Mouse (Mus musculus) stomach, embryonic 16.5 days (tissue): ENCODE data around the gene Slc44a1. TPM values are rescaled to one million over a fixed set of nuclear protein-coding genes. Genes with fewer than 3 reads are reported as not detected.

Source experiments
- ATAC-seq: fragments of 200-750 bp; cut with Nextera tagmentation; 2 replicates; pipeline ENCODE4 v1.8.0; 2017; ENCODE audit warnings: moderate number of reproducible peaks, moderate TSS enrichment; ENCODE audit not compliant: insufficient read depth, low FRiP score
- H3K27ac ChIP-seq: fragments of 300-500 bp; sonication (generic); 2 replicates; pipeline ENCODE4 v1.5.1; 2014; ENCODE audit warnings: low read length
- H3K27me3 ChIP-seq: fragments of 300-500 bp; sonication (generic); 2 replicates; pipeline ENCODE4 v1.6.1; 2014; ENCODE audit warnings: low read length, control low read depth, mixed read lengths; ENCODE audit not compliant: control insufficient read depth, insufficient read depth
- H3K36me3 ChIP-seq: fragments of 300-500 bp; sonication (generic); 2 replicates; pipeline ENCODE4 v1.6.1; 2014; ENCODE audit warnings: low read length; ENCODE audit not compliant: control insufficient read depth, insufficient read depth
- H3K4me1 ChIP-seq: fragments of 300-500 bp; sonication (generic); 2 replicates; pipeline ENCODE4 v1.6.1; 2014; ENCODE audit warnings: low read length, control low read depth, mixed read lengths; ENCODE audit not compliant: control insufficient read depth, insufficient read depth
- H3K4me2 ChIP-seq: fragments of 300-500 bp; sonication (generic); 2 replicates; pipeline ENCODE4 v1.6.1; 2014; ENCODE audit warnings: low read depth, low read length, mixed read lengths
- H3K4me3 ChIP-seq: fragments of 300-500 bp; sonication (generic); replicated peaks from 2 replicates; pipeline ENCODE4 v1.5.1; 2014; ENCODE audit warnings: mild to moderate bottlenecking, low read length
- H3K9ac ChIP-seq: fragments of 300-500 bp; sonication (generic); 2 replicates; pipeline ENCODE4 v1.6.1; 2014; ENCODE audit warnings: low read length
- H3K9me3 ChIP-seq: fragments of 300-500 bp; sonication (generic); replicated peaks from 2 replicates; pipeline ENCODE4 v1.6.1; 2016; ENCODE audit warnings: low read length, control low read depth; ENCODE audit not compliant: control insufficient read depth
- WGBS: fragments of 180-500 bp; shearing (Covaris S2); extraction: QIAGEN DNeasy Blood & Tissue Kit; methylation state at CpG from one replicate; pipeline ENCODE4 v1.1.7; 2014; 5-methylcytosine and 5-hydroxymethylcytosine counted together
- polyA plus RNA-seq: library from polyadenylated mRNA; unstranded; fragments of >200 nt; fragmentation: Nextera tagmentation; extraction: Ambion mirVana; gene quantifications from 2 replicates; pipeline ENCODE4 v1.2.1, GENCODE M21; 2015

Gene Slc44a1
- polyA plus RNA-seq, 1 experiment from 2014 or later, result 17.2 TPM

DNA sequence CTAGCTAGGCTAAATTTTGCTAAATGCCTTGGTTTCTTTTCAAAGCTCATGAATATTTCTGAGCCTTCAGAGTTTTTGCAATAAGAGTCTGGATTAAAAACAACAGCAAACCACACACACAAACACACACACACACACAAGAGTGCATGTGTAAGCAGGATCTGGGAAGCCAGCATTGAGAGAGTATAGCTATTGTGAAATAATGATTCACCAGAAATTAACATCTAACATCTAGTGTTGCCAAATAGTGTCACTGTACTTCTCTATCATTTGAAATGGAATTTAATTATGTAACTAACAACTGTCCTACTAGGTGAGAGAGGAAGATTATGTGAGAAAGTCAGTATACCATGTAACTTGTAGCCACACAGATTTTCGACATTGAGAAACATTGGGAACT, 126.9 kb downstream of the Slc44a1 start:
- ATAC-seq, result no peak
- Histone ChIP-seq H3K27ac (no peak overlapping the region), H3K27me3 (no peaks in the 10 kb centered on the region), H3K9me3 (no peaks in the 10 kb centered on the region), H3K4me1 (no peaks in the 10 kb centered on the region), H3K4me3 (no peak overlapping the region), H3K9ac (no peak overlapping the region), H3K4me2 (no peak overlapping the region), H3K36me3 (no peaks in the 10 kb centered on the region)
- WGBS, result 89% methylated on average over 1 of the region's 1 CpGs

DNA sequence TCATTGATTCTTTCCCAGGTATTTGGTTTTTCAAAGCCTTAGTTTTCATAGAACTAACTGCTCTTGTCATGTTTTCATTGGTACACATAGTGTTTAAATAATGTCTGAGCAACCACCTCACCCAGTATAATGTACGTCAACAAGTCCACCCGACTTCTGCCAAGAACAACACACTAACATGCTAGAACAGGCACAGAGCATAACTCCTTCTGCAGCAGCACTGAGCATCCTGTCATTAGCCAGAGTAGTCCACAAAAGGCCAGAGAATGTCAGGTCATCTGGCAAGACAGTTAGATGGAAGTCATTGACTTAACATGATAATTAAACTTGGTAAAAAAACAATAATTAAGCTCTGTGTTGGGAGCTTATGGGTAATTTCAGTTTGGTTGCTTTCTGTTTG, 135.3 kb downstream of the Slc44a1 start:
- no peak for ATAC-seq
- no peaks in the 10 kb centered on the region for H3K9me3 ChIP-seq
- no peak overlapping the region for H3K4me2 ChIP-seq
- no peaks in the 10 kb centered on the region for H3K27me3 ChIP-seq
- H3K4me3 ChIP-seq, result no peak overlapping the region
- H3K9ac ChIP-seq, result no peak overlapping the region
- WGBS, result 64% methylated on average over 2 of the region's 2 CpGs
- H3K27ac ChIP-seq, result no peak overlapping the region
- no peaks in the 10 kb centered on the region for H3K36me3 ChIP-seq
- no peaks in the 10 kb centered on the region for H3K4me1 ChIP-seq

DNA sequence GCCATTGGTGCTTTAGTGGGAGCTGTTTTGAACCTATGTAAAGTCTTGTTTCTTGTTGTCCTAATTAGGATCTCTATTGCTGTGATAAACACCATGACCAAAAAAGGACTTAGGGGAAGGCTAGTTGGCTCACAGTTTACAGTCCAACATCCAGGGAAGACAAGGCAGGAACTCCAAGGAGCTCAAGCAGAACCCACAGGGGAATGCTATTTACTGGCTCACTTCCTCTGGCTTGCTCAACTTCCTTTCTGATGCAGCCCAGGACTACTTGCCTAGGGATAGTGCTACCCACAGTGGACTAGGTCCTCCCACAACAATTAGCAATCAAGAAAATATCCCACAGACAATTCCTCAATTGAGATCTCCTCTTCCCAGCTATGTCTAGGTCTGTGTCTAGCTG, 147.5 kb downstream of the Slc44a1 start:
- no peaks in the 10 kb centered on the region for H3K4me1 ChIP-seq
- H3K9ac ChIP-seq, result no peak overlapping the region
- ATAC-seq, result no peak
- no peaks in the 10 kb centered on the region for H3K9me3 ChIP-seq
- no peak overlapping the region for H3K27ac ChIP-seq
- no peaks in the 10 kb centered on the region for H3K27me3 ChIP-seq
- H3K4me2 ChIP-seq, result no peak overlapping the region
- H3K4me3 ChIP-seq, result no peak overlapping the region
- no peaks in the 10 kb centered on the region for H3K36me3 ChIP-seq

DNA sequence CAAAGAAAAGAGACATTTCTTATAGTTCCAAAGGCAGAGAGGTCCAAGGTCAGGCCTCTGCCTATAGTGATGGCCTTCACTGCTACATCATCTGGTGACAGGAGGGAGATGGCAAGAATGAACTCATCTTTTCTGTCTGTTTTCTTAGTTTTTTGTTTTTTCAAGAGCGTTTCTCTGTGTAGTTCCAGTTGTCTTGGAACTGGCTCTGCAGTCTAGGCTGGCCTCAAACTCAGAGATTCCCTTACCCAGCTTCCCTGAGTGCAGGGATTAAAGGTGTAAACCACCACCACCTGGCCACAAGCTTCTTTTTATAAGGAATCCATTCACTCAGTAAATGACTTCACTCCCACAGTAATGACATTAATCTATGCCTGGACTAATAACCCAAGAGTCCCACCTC, 148.7 kb downstream of the Slc44a1 start:
- Histone ChIP-seq H3K27me3 (no peaks in the 10 kb centered on the region), H3K9me3 (no peaks in the 10 kb centered on the region)
- 81% methylated on average over 1 of the region's 1 CpGs for WGBS

DNA sequence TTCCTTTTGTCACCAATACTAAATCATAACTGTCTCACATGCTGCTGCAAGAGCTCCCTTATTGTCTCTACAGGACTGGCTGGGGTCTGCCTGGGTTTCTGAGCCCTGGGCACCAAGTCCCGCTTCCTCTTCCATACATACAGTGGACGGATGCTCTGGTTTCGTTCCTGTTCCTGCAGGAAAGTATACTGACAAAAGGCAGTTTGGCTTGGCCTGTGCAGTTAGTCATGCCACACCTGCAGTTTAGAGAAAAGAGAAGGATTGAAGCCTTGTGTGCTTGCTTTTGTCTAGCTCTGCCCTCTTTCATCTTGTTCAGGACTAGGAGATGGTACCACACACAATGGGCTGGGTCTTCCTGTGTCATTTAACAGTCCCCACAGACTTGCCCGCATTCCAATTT, 149.3 kb downstream of the Slc44a1 start:
- H3K27me3 ChIP-seq, result no peaks in the 10 kb centered on the region
- H3K9me3 ChIP-seq, result no peaks in the 10 kb centered on the region
- 76% methylated on average over 4 of the region's 4 CpGs for WGBS
- H3K27ac ChIP-seq, result no peak overlapping the region
- no peaks in the 10 kb centered on the region for H3K4me1 ChIP-seq
- H3K36me3 ChIP-seq, result no peaks in the 10 kb centered on the region
- H3K9ac ChIP-seq, result no peak overlapping the region
- no peak overlapping the region for H3K4me3 ChIP-seq
- ATAC-seq, result no peak
- H3K4me2 ChIP-seq, result no peak overlapping the region

More for the DNA sequence above, 148.7 kb downstream of the Slc44a1 start:
- ATAC-seq, result no peak
- Histone ChIP-seq H3K36me3 (no peaks in the 10 kb centered on the region), H3K4me1 (no peaks in the 10 kb centered on the region), H3K27ac (no peak overlapping the region), H3K9ac (no peak overlapping the region), H3K4me2 (no peak overlapping the region), H3K4me3 (no peak overlapping the region)

DNA sequence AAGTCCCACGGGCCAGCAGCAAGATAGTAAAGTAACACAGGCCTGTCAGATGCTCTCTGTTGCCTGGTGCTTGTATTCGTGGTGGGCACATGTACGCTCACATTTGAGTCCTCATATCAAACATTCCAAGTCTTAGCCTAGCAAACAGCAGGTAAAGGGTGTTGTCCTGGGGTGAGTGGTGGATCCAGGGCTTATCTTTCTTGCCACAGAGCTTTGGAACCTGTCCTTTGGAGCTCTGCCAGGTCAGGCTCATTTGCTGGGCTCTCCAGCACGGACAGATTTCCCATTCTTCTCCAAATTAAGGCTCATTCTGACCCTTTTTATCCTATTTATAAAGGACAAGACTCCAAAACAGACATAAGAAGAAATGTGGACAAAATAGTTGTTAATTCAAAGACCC, 149.9 kb downstream of the Slc44a1 start:
- Histone ChIP-seq H3K4me1 (0 out of 2 replicates have a peak, but pooled peaks cover 1% of the 10 kb centered on the region), H3K4me3 (no peak overlapping the region), H3K9ac (no peak overlapping the region), H3K27me3 (no peaks in the 10 kb centered on the region), H3K9me3 (no peaks in the 10 kb centered on the region), H3K36me3 (no peaks in the 10 kb centered on the region), H3K27ac (no peak overlapping the region), H3K4me2 (no peak overlapping the region)
- WGBS, result 60% methylated on average over 4 of the region's 4 CpGs
- no peak for ATAC-seq

DNA sequence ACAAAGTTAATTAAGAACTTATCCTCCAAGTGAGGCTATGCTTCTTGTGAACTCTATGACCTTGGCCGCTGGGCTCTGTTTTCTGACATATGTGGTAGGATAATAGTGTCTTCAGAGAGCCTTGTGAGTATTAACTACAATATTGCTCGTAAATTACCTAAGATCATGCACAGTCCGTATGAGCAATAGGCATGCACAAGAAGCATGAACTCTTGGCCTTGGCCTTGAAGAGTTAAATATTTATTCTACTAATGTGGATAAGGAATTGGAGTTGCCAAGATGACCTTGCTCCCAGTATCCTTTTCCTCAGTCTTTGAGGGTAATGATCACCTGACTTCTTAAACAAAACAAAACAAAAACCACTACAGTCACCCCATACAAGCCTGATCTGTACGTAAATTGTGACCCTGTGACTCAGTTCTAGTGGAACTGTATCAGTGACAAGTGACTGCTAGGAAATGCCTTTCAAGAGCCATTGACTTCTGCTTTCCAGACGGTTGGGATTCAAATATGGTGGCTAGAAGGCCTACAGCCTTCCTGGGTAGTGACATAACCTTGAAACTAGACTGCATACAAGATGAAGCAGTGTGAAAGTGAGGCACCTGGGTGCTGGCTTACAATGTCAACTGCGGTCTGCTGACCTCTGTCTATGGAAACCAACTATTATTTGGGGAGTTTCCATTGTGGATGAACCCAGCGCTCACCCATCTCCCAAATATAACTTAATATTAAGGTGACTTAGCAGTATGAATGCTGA, 150.7 kb downstream of the Slc44a1 start:
- no peak for ATAC-seq
- no peak overlapping the region for H3K27ac ChIP-seq
- H3K4me2 ChIP-seq, result no peak overlapping the region
- H3K9ac ChIP-seq, result no peak overlapping the region
- H3K36me3 ChIP-seq, result no peaks in the 10 kb centered on the region
- 77% methylated on average over 7 of the region's 7 CpGs for WGBS
- H3K9me3 ChIP-seq, result no peaks in the 10 kb centered on the region
- H3K27me3 ChIP-seq, result no peaks in the 10 kb centered on the region
- H3K4me1 ChIP-seq, result 0 out of 2 replicates have a peak, but pooled peaks cover 3% of the 10 kb centered on the region
- no peak overlapping the region for H3K4me3 ChIP-seq

DNA sequence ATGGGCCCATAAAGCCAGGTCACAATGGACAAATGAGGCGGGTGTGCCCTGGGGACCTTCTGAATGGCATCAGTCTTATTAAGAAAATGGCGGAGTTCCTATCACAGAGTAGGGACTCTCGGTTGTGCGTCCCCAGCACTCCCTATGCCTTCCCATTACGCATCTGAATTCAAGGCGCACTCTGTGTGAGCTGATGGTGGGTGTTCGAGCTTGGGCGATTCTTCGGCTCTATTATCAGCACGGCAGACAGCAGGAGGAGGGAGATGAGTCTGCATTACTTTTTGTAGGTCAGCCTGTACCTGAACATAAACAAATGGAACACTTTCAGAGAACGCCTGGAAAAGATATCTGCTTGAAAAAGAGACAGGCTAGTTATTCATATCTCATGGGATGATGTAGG, 151.3 kb downstream of the Slc44a1 start:
- no peaks in the 10 kb centered on the region for H3K36me3 ChIP-seq
- H3K4me1 ChIP-seq, result 0 out of 2 replicates have a peak, but pooled peaks cover 3% of the 10 kb centered on the region
- no peak overlapping the region for H3K4me3 ChIP-seq
- H3K27me3 ChIP-seq, result no peaks in the 10 kb centered on the region
- H3K9me3 ChIP-seq, result no peaks in the 10 kb centered on the region
- no peak overlapping the region for H3K9ac ChIP-seq
- H3K27ac ChIP-seq, result no peak overlapping the region
- WGBS, result 85% methylated on average over 11 of the region's 11 CpGs
- H3K4me2 ChIP-seq, result no peak overlapping the region
- no peak for ATAC-seq

DNA sequence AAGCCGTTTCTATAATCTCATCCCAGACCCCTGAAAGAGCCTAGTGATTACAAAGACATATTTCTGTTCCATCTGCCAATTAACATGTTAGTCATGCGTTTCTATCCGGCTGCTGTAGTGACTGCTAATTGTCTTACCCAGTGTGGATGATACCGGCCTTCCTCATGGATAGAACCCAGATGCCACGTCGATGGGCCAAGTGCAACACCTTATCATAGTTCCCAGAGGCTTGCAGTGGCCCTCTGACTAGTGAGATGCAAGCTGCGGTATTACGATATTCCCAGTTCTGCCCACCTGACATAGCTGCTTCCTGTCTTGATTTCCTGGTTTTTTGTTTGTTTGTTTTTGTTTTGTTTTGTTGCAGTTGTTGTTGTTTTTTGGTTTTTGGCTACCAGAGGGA, 151.7 kb downstream of the Slc44a1 start:
- Histone ChIP-seq H3K27ac (0 out of 2 replicates have a peak overlapping the region, but pooled peaks have one; percentile 20), H3K36me3 (no peaks in the 10 kb centered on the region), H3K4me3 (no peak overlapping the region), H3K27me3 (no peaks in the 10 kb centered on the region), H3K9me3 (no peaks in the 10 kb centered on the region), H3K9ac (no peak overlapping the region), H3K4me1 (0 out of 2 replicates have a peak, but pooled peaks cover 4% of the 10 kb centered on the region), H3K4me2 (no peak overlapping the region)
- ATAC-seq, result no peak
- 76% methylated on average over 8 of the region's 8 CpGs for WGBS
